Mouse (Mus musculus) spleen, postnatal 10 days (tissue): ENCODE data around the gene Cnksr3.

Experiments used
- DNase-seq, 2 experiments: peaks; one replicate each; pipeline ENCODE4 v3.0.0; 2021 to 2022; ENCODE audit warnings: low spot score in 2 of 2

Gene Cnksr3

GRCm38 (mm10) chr10:7211696-7212482 is at the start of gene Cnksr3:
Cnksr3 (minus strand) TSS chr10:7212237.
- DNase-seq: peak; percentile 83 to 94

- DNase-seq: no peak
Observed at GRCm38 (mm10) chr10:7260166-7261108, 48.4 kb upstream of the Cnksr3 start.

- DNase-seq: no peak
Observed at GRCm38 (mm10) chr10:7258607-7259006, 46.6 kb upstream of the Cnksr3 start.

- no peak for DNase-seq
Observed at GRCm38 (mm10) chr10:7250455-7250854, 38.4 kb upstream of the Cnksr3 start.

DNA sequence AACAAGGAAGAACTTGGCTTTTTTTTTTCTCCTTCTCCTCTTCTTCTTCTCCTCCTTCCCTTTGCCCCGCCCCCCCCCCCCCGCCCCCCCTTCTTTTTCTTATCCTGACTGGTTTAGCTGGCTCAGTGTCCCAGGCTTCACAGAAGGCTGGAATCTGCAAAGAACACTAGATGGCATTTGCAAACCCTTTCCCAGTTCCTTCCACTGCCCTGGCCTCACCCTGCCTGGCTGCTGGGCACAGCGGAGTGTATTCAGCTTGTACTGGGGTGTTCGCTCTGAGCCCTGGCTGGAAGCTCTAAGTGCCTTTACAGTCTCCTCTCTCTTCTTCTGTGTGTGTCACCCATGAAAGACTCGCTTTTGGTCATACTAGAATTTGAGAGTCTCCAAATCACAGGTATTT is 22.6 kb upstream of the Cnksr3 start:
- no peak for DNase-seq

GRCm38 (mm10) chr10:7217551-7218127 is 5.6 kb upstream of the Cnksr3 start:
- no peak for DNase-seq

GRCm38 (mm10) chr10:7214718-7215117 is 2.7 kb upstream of the Cnksr3 start:
- DNase-seq: no peak

DNA sequence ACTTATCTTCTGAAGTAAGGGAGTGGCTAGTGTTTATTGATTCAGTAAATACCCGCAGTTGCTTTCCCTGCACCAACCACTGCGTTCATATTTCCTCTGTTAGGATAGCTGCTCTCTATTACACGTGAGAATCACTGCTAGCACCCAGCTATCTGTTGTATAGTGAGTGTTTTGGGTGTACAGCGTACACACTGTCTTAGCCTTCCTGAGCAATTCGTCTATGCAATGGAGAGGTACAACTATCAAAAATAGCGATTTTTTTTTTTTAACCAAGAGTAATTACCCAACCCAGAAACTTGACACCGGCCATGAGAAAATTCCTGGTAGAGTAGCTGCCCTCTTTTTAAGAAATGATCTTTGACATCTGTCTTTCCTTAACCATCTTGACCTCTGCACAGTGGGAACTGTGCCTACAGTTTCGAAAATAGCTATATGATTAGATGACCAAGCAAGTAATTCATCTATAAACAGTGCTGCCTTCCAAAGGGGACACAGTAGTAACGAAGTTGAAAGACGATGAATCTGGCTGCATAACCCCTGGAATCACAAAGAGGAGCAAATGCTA is 1.1 kb upstream of the Cnksr3 start:
- no peak for DNase-seq

DNA sequence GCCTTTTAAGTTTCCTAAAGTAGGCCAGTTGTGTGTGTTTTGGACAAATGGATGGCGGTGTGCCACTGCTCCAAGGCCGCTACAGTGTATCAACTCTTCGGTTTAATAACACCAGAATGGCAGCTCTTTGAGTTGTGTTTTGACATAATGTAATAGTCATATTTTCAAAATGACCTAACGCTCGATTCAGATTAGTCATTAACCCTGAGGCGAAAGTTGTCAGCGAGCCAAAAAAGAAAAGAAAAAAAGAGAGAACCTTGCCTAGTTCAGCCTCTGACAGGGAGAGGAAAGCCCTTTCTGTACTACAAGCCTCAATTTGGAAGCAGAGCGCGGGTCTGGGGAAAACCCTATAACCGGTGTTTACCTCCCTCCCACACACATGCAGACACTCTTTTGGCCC is 500 bp upstream of the Cnksr3 start:
- peak in 1 of 2 experiments; percentile 33 for DNase-seq

DNA sequence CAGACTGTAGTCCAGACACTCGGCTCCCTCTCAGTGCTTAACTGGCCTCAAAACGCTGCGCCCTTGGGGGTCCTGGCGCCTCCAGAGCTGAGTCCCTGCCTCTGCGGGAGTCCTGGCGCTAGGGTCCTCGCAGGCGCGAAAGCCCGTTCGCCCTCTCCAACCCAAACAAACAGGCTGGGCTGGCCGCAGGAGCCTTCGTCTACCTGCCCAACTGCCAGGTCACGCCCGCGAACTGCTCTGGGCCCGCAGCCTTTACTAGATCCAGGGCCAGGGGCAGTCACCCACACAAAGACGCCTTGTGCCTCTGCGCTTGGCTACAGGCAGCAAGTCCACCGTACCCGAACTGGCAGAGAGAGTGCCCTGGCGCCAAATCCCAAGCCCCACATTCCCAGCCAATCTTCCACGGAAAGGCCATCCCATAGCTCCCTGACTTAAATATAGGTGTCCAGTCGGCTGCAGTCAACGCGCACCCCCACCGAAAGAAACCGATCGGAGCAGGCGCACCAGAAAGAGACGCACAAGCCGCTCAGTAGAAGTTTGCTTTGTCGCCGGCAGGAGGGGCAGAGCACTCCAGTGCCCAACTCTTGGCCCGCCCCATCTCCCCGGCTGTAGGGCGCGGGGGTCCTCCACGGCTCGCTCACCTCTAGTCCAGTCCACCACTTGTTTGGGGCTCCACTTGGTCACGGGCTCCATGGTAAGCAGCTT is 894 bp downstream of the Cnksr3 start:
- DNase-seq: peak in 1 of 2 experiments; percentile 78

GRCm38 (mm10) chr10:7209691-7210455 is 2.2 kb downstream of the Cnksr3 start:
- no peak for DNase-seq

DNA sequence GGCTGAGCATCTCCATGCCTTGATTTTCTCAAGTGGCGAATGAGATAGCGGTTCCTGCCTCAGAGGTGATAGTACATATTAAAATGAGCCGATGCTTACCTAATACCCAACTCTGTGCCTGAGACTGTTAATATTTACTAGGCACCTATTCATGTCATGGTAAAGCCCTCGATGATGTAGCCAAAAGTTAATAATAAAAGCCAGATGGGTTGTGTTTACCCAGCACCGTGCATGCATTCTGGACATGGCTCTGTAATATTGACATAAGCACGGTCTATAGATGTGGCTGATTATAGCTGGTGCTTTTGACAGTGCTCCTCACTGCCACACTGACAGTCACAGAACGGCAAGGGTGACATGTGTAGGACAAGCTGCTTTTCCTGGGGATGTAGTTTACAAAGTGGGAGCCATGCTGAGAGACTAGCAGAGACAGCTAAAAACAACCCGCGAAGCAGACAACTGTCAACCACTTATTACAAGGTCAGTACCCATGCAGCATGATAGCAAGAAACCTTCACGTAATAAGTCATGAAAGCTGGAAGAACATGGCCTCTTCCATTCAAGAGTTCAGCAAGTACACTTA is 3.1 kb downstream of the Cnksr3 start:
- no peak for DNase-seq

DNA sequence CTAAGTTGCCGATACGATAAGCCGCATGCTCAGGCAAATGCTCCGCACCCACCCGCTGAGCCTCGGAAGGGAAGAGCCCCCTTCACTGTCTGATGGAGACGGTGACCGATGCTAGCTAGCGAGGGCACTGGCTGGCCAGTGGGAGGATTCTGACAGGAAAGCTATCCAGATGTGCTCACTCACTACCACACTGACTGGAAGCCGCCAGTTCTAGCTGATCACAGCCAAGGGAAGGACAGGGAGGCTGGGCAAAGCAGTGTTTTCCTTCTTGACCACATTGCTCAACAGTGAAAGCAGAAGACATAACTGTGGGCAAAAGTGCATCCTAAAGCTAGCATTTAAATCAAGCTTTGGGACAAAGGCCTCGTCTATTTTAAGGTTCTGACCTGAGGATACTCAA is 4.7 kb downstream of the Cnksr3 start:
- DNase-seq: no peak

DNA sequence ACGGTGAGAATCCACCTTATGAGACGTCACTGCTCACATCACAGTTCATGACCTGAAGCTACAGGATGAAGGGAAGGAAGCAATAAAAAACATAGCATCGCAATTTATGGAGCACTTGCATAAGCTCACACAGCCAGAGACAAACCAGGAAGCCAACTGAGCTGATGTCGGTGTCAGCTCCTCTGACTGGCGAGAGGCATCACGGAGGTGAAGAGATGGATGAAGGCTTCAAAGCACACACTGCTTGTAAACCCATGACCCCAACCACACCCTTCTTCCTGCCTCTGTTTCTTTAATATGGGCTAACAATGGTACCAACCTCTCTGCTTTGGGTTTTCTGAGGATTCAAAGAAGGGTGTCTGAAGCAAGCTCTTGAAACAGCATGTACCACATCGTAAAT is 5.5 kb downstream of the Cnksr3 start:
- no peak for DNase-seq

DNA sequence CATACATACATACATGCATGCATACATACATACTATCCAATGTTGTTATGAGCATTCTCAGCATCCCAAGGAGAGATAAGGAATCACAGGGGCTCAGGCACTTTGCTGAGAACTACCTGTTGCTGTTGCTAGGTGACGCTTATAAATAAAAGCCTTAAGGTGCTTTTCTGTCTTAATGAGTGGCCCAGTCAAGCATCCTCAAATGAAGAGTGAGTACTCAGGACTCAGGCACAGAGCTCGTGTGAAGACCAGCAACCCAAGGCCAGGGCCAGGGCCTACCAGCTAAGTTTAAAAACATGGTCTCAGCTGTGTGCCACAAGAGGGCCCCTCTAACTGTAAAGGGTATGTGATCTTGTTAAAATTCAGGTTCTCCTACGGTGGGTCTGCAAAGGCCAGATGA is 6.5 kb downstream of the Cnksr3 start:
- DNase-seq: no peak

DNA sequence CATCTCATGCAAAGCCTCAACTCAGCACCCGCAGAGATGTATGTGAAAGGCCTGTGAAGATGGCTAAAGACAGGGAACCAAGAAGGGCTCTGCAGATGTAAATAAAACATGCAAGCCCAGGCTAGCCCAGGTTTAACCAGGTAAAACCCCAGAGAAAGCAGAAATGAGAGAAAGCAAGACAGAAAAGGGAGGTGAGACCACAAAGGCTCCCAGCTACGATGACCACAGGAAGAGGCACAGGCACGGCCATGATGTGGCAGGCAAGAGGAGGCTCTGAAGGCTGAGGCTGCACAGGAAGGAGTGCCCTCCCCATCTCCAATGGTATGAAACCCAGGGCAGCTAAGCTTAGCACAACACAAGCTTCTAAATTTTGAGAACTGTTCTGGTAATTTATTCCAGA is 7.1 kb downstream of the Cnksr3 start:
- no peak for DNase-seq

GRCm38 (mm10) chr10:7202576-7202975 is 9.5 kb downstream of the Cnksr3 start:
- no peak for DNase-seq

GRCm38 (mm10) chr10:7200665-7201064 is 11.4 kb downstream of the Cnksr3 start:
- DNase-seq: no peak

GRCm38 (mm10) chr10:7198201-7198600 is 13.8 kb downstream of the Cnksr3 start:
- DNase-seq: no peak

DNA sequence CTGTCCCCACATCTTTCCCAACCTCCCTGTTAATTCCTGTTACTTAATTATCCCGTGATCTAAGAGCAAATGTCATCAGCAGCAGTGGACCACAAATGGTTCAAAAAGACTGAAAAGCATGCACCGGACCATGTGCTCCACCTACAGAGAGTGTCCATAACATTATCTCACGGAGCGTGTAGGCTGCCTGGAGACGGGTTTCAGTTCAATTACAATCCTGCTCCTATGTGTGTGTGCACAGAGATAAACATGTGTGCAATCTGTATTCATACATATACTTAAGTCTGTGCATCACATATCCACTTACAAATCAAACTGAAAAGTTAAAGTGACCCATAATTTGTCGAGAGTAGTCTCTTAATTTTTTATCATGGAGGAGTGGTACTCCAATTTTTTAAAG is 14.3 kb downstream of the Cnksr3 start:
- no peak for DNase-seq
